Mouse (Mus musculus) liver, embryonic 11.5 days (tissue): ENCODE data around the gene Sipa1l3. TPM values are rescaled to one million over a fixed set of nuclear protein-coding genes. Genes with fewer than 3 reads are reported as not detected.

ENCODE experiments used
- ATAC-seq: fragments of 200-750 bp; cut with Nextera tagmentation; replicated peaks from 2 replicates; pipeline ENCODE4 v1.8.0; 2017; ENCODE audit warnings: moderate number of reproducible peaks, mild to moderate bottlenecking, moderate TSS enrichment, moderate library complexity; ENCODE audit not compliant: low FRiP score
- DNase-seq: peaks from one replicate; pipeline ENCODE4 v3.0.0-alpha.2; 2017; ENCODE audit warnings: low spot score
- H3K27ac ChIP-seq: fragments of 300-500 bp; sonication (generic); 2 replicates; pipeline ENCODE4 v1.5.1; 2014; ENCODE audit warnings: mild to moderate bottlenecking, low read depth, low read length, control low read depth
- H3K27me3 ChIP-seq: fragments of 300-500 bp; sonication (generic); replicated peaks from 2 replicates; pipeline ENCODE4 v1.6.1; 2014; ENCODE audit warnings: low read length, mixed read lengths; ENCODE audit not compliant: control insufficient read depth, insufficient read depth
- H3K36me3 ChIP-seq: fragments of 300-500 bp; sonication (generic); 2 replicates; pipeline ENCODE4 v1.6.1; 2014; ENCODE audit warnings: mild to moderate bottlenecking, low read length, moderate library complexity, mixed read lengths; ENCODE audit not compliant: control insufficient read depth, insufficient read depth
- H3K4me1 ChIP-seq: fragments of 300-500 bp; sonication (generic); replicated peaks from 2 replicates; pipeline ENCODE4 v1.6.1; 2014; ENCODE audit warnings: low read length, mixed read lengths; ENCODE audit not compliant: control insufficient read depth, insufficient read depth
- H3K4me2 ChIP-seq: fragments of 300-500 bp; sonication (generic); 2 replicates; pipeline ENCODE4 v1.6.1; 2014; ENCODE audit warnings: mild to moderate bottlenecking, control low read depth, moderate library complexity
- H3K4me3 ChIP-seq: fragments of 300-500 bp; sonication (generic); 2 replicates; pipeline ENCODE4 v1.5.1; 2014; ENCODE audit warnings: low read depth, low read length, control low read depth
- H3K9ac ChIP-seq: fragments of 300-500 bp; sonication (generic); 2 replicates; pipeline ENCODE4 v1.6.1; 2014; ENCODE audit warnings: low read depth, low read length, control low read depth
- H3K9me3 ChIP-seq: fragments of 300-500 bp; sonication (generic); 2 replicates; pipeline ENCODE4 v1.6.1; 2016; ENCODE audit warnings: low read length, inconsistent platforms, mixed read lengths; ENCODE audit not compliant: control insufficient read depth
- WGBS: fragments of 180-500 bp; shearing (Covaris S2); extraction: QIAGEN DNeasy Blood & Tissue Kit; methylation state at CpG from one replicate; pipeline ENCODE4 v1.1.7; 2014; 5-methylcytosine and 5-hydroxymethylcytosine counted together
- polyA plus RNA-seq: library from polyadenylated mRNA; unstranded; fragments of >200 nt; fragmentation: Nextera tagmentation; extraction: Ambion mirVana; gene quantifications from 2 replicates; pipeline ENCODE4 v1.2.1, GENCODE M21; 2014

Sipa1l3 gene
- polyA plus RNA-seq, 1 experiment from 2014 or later = 10.1 TPM

GRCm38 (mm10) chr7:29367166-29368003 is 151.1 kb downstream of the Sipa1l3 start:
- Histone ChIP-seq H3K27ac (no peak overlapping the region), H3K4me1 (no peaks in the 10 kb centered on the region), H3K4me2 (no peak overlapping the region), H3K9me3 (no peaks in the 10 kb centered on the region), H3K27me3 (no peaks in the 10 kb centered on the region), H3K36me3 (0 out of 2 replicates have a peak, but pooled peaks cover 2% of the 10 kb centered on the region), H3K9ac (no peak overlapping the region), H3K4me3 (no peak overlapping the region)
- no peak for DNase-seq
- no peak for ATAC-seq
- WGBS = 86% methylated on average over 13 of the region's 13 CpGs

DNA sequence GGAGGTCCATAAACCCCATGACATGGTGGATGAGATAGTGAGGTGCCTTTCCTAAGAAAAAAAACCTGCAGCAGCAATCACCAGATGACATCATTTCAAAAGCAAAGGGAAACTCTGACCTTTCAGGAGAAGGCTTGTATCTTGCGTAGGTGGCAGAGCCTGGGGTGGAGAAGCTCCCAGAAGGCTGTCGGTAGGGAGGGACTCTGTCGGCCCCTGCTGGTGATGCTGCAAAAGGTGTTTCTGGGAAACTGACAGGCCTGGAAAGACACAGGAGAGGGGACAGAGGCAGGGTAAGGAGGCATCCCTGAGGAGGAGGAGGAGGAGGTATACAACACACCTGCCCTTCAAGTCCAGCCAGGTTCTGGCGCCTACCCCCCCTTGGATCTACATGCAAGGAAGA is 154.4 kb downstream of the Sipa1l3 start:
- Histone ChIP-seq H3K27ac (no peak overlapping the region), H3K4me1 (no peaks in the 10 kb centered on the region), H3K27me3 (no peaks in the 10 kb centered on the region), H3K9ac (no peak overlapping the region), H3K36me3 (0 out of 2 replicates have a peak, but pooled peaks cover 2% of the 10 kb centered on the region), H3K4me2 (no peak overlapping the region), H3K4me3 (no peak overlapping the region), H3K9me3 (no peaks in the 10 kb centered on the region)
- peak; percentile 53 for DNase-seq
- ATAC-seq = peak; percentile 45; the same call in 1 of the 2 replicates
- WGBS = 35% methylated on average over 4 of the region's 4 CpGs

DNA sequence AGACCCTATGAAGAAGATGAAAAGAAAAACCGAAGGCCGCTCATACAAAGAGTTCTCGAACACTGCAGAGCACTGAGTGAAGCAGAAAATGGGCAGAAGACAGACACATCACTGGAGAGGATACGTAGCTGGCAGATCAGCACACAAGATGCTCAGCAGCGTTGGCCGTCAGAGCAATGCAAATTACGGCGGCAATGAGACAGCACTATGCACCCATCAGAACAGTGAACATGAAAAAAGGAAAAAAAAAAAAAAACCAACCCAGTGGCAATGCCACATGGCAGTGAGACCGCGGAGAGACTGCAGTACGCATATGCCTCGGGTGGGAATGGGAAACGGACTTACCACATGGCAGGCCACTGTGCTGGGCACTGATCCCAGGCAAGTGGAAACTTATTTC is 156.9 kb downstream of the Sipa1l3 start:
- no peak overlapping the region for H3K4me3 ChIP-seq
- H3K27me3 ChIP-seq = no peaks in the 10 kb centered on the region
- ATAC-seq (no peak), DNase-seq (no peak)
- H3K9ac ChIP-seq = no peak overlapping the region
- WGBS = 96% methylated on average over 13 of the region's 13 CpGs
- no peak overlapping the region for H3K4me2 ChIP-seq
- H3K27ac ChIP-seq = no peak overlapping the region
- H3K4me1 ChIP-seq = no peaks in the 10 kb centered on the region
- H3K9me3 ChIP-seq = no peaks in the 10 kb centered on the region
- H3K36me3 ChIP-seq = peaks cover 2% of the 10 kb centered on the region; the same call in 1 of the 2 replicates

- H3K27ac ChIP-seq = no peak overlapping the region
- no peaks in the 10 kb centered on the region for H3K9me3 ChIP-seq
- H3K4me1 ChIP-seq = no peaks in the 10 kb centered on the region
- H3K36me3 ChIP-seq = no peaks in the 10 kb centered on the region; the same call in 1 of the 2 replicates
- H3K9ac ChIP-seq = no peak overlapping the region
- WGBS = 87% methylated on average over 8 of the region's 8 CpGs
- H3K4me3 ChIP-seq = no peak overlapping the region
- no peak overlapping the region for H3K4me2 ChIP-seq
- no peaks in the 10 kb centered on the region for H3K27me3 ChIP-seq
- ATAC-seq (no peak), DNase-seq (no peak)
Observed at GRCm38 (mm10) chr7:29355406-29355805, 163.0 kb downstream of the Sipa1l3 start.

DNA sequence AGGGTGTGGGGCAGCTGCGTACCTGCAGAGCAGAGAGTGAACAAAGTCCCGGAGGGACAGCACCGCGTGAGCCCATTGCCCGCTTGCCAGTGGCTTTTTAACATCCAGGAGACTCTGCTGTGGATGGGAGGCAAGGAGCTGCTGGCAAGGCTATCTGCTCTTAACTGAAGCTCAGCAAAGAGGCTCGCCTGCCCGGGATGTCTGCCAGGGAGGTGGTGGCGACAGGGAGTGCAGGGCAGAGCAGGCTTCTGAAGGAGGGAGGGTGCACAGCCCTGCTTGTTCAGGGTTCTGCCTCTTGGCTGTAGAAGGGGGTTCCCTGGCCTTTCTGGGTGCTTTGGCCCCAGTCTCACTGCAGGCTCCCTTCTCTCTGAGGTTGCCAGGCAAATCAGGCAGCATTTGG is 164.3 kb downstream of the Sipa1l3 start:
- no peak for ATAC-seq
- 86% methylated on average over 8 of the region's 8 CpGs for WGBS

GRCm38 (mm10) chr7:29352246-29352645 is 166.2 kb downstream of the Sipa1l3 start:
- Histone ChIP-seq H3K4me3 (no peak overlapping the region), H3K9me3 (no peaks in the 10 kb centered on the region), H3K4me2 (no peak overlapping the region), H3K36me3 (peaks cover 3% of the 10 kb centered on the region; the same call in 1 of the 2 replicates), H3K27me3 (no peaks in the 10 kb centered on the region), H3K9ac (no peak overlapping the region), H3K27ac (no peak overlapping the region), H3K4me1 (no peaks in the 10 kb centered on the region)
- DNase-seq (no peak), ATAC-seq (no peak)
- whole genome bisulfite sequencing = 91% methylated on average over 8 of the region's 8 CpGs

More for the DNA sequence above, 164.3 kb downstream of the Sipa1l3 start:
- Histone ChIP-seq H3K4me2 (no peak overlapping the region), H3K4me1 (no peaks in the 10 kb centered on the region), H3K9me3 (no peaks in the 10 kb centered on the region), H3K4me3 (no peak overlapping the region), H3K27ac (no peak overlapping the region), H3K36me3 (no peaks in the 10 kb centered on the region; the same call in 1 of the 2 replicates), H3K27me3 (no peaks in the 10 kb centered on the region), H3K9ac (no peak overlapping the region)
- DNase-seq = no peak

DNA sequence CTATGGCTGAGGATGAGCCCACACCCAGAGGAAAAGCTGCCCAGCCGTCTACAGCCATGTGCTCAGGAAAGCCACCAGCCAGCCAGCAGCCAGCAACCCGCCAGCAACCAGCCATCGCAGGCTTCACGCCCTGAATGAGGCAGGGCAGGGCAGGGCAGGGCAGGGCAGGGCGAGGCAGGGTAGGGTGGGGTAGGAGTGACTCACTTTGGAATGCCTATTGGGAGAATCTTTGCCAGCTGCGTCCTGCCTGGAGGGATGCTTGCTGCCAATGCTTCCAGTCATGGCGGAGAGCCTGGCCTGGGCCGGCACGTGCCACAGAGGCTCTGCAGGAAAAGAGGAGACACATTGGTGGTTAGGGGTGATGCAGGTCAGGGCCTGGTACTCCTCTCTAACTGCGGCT is 168.0 kb downstream of the Sipa1l3 start:
- DNase-seq (no peak), ATAC-seq (no peak; the same call in 1 of the 2 replicates)
- H3K27me3 ChIP-seq = no peaks in the 10 kb centered on the region
- H3K4me1 ChIP-seq = no peaks in the 10 kb centered on the region
- no peaks in the 10 kb centered on the region for H3K9me3 ChIP-seq
- H3K9ac ChIP-seq = no peak overlapping the region
- H3K4me2 ChIP-seq = no peak overlapping the region
- no peak overlapping the region for H3K4me3 ChIP-seq
- no peak overlapping the region for H3K27ac ChIP-seq
- H3K36me3 ChIP-seq = peaks cover 3% of the 10 kb centered on the region
- WGBS = 86% methylated on average over 10 of the region's 10 CpGs

DNA sequence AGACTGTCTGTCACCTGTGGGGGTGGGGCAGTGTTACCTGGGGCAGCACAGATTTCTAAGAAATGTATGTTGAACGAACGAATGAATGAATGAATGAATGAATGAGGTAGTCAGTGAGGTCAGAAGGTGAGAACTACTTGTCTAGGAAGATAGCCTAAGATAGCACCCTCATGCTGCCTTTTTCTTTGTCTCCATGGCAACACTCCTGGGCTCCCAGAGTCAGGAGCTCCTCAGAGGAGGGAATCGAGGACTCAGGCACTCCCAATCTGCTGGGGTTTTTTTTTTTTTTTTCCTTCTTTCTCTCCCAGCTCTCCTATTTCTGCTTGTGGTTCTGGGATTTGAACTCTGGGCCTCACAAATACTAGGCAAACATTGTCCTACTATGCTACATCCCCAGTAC is 172.2 kb downstream of the Sipa1l3 start:
- H3K4me3 ChIP-seq = no peak overlapping the region
- no peak overlapping the region for H3K27ac ChIP-seq
- 81% methylated on average over 3 of the region's 3 CpGs for WGBS
- no peak for ATAC-seq
- peaks cover 20% of the 10 kb centered on the region for H3K4me1 ChIP-seq
- H3K36me3 ChIP-seq = peaks cover 3% of the 10 kb centered on the region
- no peaks in the 10 kb centered on the region for H3K27me3 ChIP-seq
- H3K9me3 ChIP-seq = no peaks in the 10 kb centered on the region
- no peak for DNase-seq
- H3K9ac ChIP-seq = no peak overlapping the region
- H3K4me2 ChIP-seq = no peak overlapping the region

GRCm38 (mm10) chr7:29345534-29345933 is 172.9 kb downstream of the Sipa1l3 start:
- no peak overlapping the region for H3K27ac ChIP-seq
- H3K36me3 ChIP-seq = peaks cover 3% of the 10 kb centered on the region
- no peak overlapping the region for H3K4me2 ChIP-seq
- H3K4me3 ChIP-seq = no peak overlapping the region
- peaks cover 27% of the 10 kb centered on the region for H3K4me1 ChIP-seq
- DNase-seq (no peak), ATAC-seq (no peak)
- no peaks in the 10 kb centered on the region for H3K9me3 ChIP-seq
- WGBS = 81% methylated on average over 4 of the region's 4 CpGs
- H3K9ac ChIP-seq = no peak overlapping the region
- H3K27me3 ChIP-seq = no peaks in the 10 kb centered on the region
